Mouse (Mus musculus) heart, postnatal 0 days (tissue): Measurements from ENCODE around the gene Hmgb1.

Experiments
- CTCF ChIP-seq: IDR thresholded peaks from 2 replicates; pipeline ENCODE4 v1.5.1; 2016; ENCODE audit warnings: antibody characterized with exemption, control low read depth, low read depth
- EP300 ChIP-seq: IDR thresholded peaks from 2 replicates; pipeline ENCODE4 v1.6.1; 2016; ENCODE audit warnings: antibody characterized with exemption, low read depth

- TF ChIP-seq CTCF, result no peak
- no peak for TF ChIP-seq EP300
Measured at GRCm38 (mm10) chr5:149109220-149109619, 75.1 kb downstream of the Hmgb1 start.
